Mouse (Mus musculus): ENCODE measurements around the gene Dpy19l3. TPM values are rescaled to one million over a fixed set of nuclear protein-coding genes. Genes with fewer than 3 reads are reported as not detected.

Gene Dpy19l3
- 17.6 and 23.5 TPM in 2 replicates for total RNA-seq (2017)

DNA sequence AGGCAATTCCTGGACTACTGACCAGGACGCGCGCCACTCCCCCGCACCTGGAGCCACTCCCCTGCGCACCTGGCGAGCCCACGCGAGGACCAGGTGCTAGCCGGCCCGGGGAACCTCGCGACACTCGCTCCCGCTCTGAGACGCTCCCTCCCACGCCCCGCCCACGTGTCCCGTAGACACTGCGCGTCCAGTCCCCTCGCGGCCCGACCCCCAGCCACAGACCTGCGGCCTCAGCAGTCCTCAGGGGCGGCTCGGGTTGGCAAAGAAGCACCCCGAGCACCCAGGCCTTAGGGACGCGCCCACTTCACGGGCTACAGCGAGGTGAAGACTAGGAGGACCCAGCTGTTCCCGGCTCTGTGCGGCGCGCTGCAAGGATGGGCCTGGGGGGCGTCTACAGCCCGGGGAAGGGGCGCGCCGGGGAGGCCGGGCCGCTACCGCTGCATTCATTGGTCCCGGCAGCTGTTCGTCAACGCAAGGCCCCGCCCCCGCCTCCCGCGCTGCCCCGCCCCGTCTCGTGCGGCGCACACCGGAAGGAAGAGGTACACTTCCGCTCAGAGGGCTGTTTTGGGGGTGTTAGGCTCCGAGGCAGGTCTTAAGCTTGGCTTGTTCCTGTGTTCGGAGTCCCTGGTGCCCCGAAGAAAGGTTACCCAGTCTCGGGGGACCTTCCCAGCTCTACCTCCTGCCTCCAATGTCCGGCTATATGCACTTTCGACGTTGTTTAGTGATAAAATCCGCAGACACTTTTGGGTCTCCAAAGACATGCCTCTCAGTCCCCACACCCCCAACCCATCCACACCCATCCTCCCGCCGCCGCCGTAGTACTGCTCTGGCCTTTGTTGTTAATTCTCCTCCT, at the start of gene Dpy19l3:
TSS of gene Dpy19l3 (minus strand) at position 422 of the 853 bp plus-strand sequence.
- ATAC-seq (replicated peaks; ENCODE audit: low read depth, poor library complexity, severe bottlenecking), result peak; percentile 75

DNA sequence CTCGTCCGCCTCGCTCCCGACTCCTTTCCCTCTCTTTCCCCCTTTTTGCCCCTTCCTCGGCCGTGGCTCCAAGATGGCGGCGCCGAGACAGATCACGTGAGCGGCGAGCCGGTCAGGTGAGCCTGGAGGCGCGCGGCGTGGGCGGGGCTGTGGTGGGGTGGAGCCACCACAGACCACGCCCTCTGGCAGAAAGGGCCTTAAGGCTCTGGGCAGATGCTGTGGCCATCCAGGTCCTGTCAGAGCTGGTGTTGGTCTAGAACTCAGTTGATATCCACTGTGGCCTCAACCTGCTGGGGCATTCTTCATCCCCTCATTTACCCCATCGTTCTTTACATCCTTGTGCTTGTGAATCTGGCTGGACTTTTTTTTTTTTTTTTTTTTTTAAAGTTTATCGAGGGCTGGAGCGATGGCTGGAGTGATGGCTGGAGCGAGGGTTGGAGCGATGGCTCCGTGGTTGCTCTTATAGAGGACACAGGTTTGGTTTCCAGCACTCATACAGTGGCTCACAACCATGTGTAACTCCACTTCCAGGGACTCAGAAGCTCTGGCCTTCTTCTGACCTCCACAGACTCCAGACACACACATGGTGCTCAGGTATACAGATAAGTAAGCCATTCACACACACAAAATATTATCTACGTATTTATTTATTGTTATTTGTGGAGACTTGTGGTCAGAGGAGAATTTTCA, 48.8 kb upstream of the Dpy19l3 start, which contains the start of gene Zfp507:
TSS of gene Zfp507 (minus strand) at position 98 of the 690 bp plus-strand sequence.
- peak; percentile 91 for ATAC-seq (replicated peaks; ENCODE audit: low read depth, poor library complexity, severe bottlenecking)

DNA sequence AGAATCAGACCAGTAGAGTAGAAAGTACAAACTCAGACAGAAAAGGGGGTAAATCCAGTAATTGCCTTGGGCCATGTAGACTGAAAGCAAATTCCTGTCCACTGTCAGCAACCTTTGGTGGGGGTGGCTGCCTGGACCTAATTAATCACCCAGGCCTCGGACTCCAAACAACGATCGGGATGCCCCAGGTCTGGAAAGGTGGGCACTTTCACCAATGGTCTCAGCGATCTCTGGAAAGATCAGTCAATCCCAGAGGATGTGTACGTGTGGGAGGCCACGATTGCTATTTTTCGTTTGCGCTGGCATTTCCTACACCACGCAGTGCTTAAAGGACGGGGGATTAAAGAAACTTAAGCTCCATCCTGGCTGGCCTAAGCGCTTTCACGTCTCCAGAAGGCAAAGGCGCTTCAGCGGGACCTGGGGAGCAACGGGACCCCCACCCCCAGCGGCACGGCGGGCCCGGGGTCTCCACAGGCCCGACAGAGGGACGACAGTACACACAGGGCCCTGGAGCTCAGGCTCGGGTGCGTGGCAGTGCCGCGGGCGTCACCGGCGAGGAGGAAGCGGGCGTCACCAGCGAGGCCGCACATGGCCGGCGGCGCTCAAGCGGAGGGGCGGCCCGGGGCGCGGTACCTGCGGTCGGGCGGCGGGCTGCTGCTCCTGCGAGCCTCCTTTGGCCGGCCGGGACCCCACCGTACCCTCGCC, 48.1 kb upstream of the Dpy19l3 start:
- ATAC-seq (replicated peaks; ENCODE audit: low read depth, poor library complexity, severe bottlenecking), result peak; percentile 59

DNA sequence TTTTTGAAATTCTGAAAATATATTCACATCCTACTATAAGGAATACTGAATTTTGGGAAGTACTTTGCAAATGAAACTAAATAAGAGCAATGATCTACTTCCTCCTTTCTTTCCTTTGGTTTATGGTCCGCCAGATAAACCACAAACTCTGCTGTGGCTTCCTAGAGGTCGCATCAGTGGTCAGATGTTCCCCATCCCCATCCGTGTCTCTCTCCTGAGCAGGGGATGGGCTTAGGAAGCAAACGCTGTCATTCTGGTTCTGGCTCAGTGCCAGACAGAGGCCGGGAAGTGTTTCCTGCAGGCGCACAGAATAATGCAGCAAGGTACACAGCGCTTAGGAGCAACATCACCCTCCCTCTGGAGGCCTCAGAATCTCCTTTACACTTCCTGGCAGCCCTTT, 41.9 kb upstream of the Dpy19l3 start:
- ATAC-seq (replicated peaks; ENCODE audit: low read depth, poor library complexity, severe bottlenecking), result peak; percentile 93

DNA sequence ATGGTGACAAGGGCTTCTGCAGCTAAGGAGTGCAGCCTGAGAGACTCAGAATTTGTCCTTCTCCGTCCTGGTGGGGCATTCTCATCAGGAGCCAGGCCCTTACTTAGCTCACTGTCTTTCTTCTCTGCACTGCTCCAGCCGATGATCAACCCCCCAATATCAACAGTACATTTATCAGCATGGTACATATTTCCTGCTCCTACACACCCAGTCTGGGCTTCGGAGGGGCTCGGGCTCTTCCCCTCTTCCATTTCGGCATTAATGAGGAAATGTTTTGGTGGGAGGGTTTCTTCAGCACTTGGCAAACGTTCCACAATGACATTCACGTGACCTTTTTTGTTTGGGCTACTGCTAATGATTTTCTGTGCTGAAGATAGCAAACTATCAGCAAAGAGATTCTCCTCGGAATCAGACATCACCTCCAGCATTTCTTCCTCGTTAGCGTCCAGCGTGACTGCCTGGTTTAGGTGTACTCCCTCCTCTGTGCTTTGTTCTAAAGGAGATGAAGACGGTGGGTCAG, 40.0 kb upstream of the Dpy19l3 start:
- no peak for ATAC-seq (replicated peaks; ENCODE audit: low read depth, poor library complexity, severe bottlenecking)

DNA sequence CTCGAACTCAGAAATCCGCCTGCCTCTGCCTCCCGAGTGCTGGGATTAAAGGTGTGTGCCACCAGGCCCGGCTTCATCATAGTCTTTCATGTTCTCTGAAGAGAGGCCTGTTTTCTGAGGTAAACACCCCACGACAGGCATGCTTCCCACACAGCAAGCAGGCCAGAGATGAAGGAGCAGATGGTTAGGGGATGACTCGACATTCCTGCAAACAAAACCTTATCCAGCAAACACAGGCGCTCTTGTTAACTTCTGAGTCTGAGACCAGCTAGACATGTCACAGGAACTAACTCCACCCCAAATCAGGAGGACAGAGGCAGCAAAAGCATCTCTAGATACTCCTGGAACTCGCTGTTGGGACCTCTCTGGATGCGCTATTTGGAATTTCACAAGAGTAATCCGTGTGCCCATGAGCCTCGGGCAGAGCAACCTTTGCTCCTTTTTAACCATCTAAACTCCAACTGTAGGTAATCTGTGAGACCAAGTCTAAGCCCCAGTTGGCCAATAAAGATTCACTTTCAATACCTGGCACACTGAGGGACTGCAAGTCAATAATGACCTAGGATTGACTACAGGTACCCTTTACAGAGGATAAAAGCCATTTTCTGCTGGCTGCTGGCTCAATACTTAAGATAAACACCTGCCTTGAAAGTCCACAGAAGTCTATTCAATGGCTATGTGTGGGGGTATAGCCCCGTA, 38.0 kb upstream of the Dpy19l3 start:
- peak; percentile 37 for ATAC-seq (replicated peaks; ENCODE audit: low read depth, poor library complexity, severe bottlenecking)

DNA sequence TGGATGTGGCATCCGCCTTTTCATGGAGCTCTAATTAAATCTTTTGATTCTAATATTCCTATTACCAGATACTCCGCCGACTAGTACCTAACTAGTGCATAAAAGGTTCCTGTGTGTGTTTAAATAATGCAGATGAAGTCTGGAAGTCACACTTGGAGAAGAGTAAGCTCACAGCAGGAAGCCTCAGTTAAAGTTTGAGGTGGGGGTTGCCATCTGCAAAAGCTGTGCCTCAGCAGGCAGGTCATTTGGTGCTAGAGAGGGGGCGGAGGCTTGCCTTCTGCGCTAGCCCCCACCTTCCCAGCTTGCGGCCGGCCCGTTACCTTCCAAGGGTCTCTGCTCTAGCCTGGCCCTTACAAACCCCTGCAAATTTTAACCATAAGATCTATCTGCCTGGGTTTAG, 36.7 kb upstream of the Dpy19l3 start:
- no peak for ATAC-seq (replicated peaks; ENCODE audit: low read depth, poor library complexity, severe bottlenecking)

DNA sequence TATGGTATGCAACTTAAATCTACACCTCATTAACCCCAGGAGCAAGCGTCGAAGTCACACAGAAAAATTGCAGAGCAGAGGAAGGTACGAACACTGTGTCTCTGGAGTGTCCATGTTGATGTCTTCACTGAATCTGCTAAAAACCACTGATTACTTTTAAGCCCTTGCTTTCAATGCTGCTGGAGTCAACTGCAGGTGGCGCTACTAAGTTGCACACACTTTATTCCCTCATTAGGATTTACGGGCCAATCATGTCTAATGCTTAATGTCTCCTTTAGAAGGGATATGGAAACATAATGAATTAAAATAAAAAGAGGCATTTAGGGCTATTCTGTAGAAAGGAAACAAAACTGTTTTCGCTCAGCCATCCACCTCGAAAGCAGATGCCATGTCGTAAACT, 35.9 kb upstream of the Dpy19l3 start:
- no peak for ATAC-seq (replicated peaks; ENCODE audit: low read depth, poor library complexity, severe bottlenecking)

DNA sequence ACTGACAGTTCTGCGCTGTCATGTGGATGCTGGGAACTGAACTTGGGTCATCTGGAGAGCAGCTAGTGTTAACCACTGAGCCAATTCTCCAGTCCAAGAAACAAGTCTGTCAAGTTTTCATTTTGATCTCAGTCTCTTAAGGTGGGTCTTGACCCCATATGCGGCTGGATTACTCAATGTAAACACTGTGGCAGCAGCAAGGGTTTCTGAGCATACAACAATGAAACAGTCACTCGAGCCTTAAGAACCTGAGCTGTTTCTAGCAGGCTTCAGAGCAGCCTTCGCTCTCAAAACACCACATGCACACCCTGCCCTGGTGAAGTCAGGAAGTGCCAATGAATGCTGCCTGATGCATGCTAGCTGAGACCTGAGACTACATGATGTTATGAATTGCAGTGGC, 31.3 kb upstream of the Dpy19l3 start:
- ATAC-seq (replicated peaks; ENCODE audit: low read depth, poor library complexity, severe bottlenecking), result no peak

DNA sequence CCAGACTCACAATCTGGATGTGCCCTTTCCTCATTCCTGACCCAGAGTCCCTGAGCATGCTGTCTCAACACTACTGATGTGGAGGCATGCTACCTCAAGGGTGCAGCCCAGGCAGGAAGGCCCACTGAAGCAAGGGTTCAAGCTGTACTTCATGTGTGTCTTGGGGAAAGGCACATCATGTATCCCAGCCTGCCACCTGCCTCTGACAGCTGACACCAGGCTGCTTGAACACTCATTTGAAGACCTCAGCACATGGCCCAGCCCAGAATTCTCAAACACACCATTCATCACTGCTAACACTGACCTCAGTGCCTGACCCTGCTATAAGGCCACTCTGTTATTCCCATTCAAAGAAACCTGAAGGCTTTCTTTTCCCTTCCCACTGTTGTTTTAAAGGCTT, 28.0 kb upstream of the Dpy19l3 start:
- no peak for ATAC-seq (replicated peaks; ENCODE audit: low read depth, poor library complexity, severe bottlenecking)

DNA sequence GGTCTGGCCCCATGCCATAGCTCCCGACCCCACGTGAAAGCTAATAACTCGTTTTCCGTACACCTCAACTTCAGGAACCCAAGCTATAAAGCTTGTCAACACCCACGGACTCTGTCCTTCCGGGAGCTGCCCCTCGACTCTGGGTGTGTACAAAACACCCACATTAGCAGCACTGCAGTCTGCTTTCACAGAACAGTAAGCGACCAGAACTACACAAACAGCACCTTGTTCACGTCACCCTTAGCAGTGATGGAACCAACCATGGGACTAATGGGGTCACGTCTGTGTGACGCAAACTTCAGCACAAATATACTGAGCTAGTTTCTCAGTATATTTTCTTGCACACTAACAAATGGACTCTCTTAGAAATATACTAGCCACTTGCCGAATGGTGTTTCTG, 19.9 kb upstream of the Dpy19l3 start:
- ATAC-seq (replicated peaks; ENCODE audit: low read depth, poor library complexity, severe bottlenecking), result no peak

DNA sequence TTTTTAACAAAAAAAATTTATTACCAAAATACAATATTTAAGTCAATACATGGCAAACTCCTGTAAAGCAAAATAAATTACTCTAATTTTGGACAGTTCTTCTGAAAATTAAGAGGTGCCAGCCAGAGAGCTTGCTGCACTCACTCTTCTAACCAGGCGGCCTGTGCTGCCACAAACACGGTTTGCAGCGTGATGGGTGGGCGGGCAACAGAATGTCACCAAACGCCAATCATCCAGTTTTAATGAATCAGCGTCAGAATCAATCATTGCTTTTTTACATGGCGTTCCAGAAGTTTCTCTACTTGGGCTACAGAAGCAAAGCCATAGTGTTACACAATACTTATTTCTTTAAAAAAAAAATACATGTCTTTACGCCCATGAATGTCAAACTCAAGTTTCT, 18.1 kb upstream of the Dpy19l3 start:
- ATAC-seq (replicated peaks; ENCODE audit: low read depth, poor library complexity, severe bottlenecking), result no peak

DNA sequence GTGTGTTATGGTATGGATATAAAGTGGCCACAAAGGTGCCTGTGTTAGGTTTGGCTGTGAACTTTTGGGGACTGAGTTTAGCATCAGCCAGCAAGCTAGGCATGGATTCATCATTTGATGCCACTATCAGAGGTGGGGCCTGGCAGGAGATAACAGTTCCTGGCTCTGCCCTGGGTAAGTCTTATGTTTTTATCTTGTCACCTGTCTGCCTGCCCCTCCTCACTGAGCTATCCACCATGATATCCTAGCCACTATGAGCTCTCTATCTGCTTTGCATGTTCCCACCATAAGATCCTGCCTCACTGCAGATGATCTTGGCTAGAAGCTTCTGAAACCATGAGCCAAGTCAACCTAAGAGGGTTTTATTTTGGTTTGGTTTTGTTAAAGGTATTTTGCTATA, 16.9 kb upstream of the Dpy19l3 start:
- ATAC-seq (replicated peaks; ENCODE audit: low read depth, poor library complexity, severe bottlenecking), result no peak

DNA sequence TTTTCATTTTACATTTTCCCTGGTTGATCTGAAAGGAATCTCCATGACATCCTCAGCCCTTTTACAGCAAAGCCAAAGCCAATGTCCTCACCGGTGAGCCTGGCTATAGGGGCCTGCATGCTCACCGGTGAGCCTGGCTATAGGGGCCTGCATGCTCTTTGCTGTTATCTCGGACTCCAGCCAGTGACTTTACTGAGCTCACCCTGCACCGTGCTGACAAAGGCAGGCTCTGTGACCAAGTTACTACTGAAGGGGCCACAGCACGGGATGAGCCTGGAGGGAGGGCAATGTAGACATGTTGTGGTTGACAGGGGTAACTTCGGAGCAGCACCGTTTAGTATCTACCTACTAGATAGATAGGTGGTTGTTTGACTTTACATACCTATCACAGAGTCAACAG, 15.9 kb upstream of the Dpy19l3 start:
- ATAC-seq (replicated peaks; ENCODE audit: low read depth, poor library complexity, severe bottlenecking), result no peak

DNA sequence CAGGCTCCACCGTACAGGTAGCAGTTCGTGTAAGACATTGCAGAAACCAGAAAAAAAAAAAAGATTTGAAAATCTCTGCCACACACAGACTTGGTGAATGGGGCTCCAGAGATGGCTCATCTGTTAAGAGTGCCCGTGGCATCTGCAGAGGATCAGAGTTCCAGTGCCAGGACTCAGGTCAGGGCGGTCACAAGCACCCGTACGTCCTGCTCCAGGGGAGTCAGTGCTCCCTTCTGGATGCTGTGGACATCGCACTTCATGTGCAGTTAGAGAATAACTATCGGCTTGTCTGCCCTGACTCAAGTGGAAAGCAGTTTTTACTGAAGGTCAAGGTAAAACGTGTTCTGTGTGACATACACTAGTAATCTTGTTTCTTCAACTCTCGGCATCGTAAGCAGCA, 10.2 kb upstream of the Dpy19l3 start:
- ATAC-seq (replicated peaks; ENCODE audit: low read depth, poor library complexity, severe bottlenecking), result no peak

DNA sequence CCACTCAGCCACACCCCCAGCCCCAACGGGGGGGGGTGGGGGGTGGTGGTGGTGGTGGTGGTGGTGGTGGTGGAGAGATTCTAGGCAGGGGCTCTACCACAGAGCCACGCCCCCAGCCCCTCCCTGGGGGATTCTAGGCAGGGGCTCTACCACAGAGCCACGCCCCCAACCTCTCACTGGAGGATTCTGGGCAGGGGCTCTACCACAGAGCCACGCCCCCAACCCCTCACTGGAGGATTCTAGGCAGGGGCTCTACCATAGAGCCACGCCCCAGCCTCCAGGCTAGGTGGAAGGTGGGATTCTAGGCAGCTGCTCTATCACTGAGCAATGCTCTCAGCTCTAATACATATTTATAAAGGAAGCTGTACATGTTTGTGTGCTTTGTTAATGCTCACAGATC, 7.5 kb upstream of the Dpy19l3 start:
- no peak for ATAC-seq (replicated peaks; ENCODE audit: low read depth, poor library complexity, severe bottlenecking)

DNA sequence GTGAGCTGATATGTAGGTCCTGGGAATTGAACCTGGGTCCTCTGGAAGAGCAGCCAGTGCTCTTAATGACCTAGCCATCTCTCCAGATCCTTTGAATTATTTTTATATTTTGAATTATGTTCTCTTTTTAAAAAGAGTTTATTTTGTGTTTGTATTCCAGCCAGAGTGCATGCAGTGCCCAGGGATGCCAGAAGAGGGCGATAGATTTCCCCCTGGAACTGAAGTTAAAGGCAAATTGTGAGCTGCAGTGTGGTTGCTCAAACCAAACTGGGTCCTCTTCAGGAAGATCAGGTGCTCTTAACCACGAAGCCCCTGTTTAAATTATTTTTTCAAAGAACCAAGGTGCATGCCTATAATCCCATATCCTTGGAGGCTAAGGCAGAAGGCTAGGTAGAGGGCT, 5.3 kb upstream of the Dpy19l3 start:
- no peak for ATAC-seq (replicated peaks; ENCODE audit: low read depth, poor library complexity, severe bottlenecking)

DNA sequence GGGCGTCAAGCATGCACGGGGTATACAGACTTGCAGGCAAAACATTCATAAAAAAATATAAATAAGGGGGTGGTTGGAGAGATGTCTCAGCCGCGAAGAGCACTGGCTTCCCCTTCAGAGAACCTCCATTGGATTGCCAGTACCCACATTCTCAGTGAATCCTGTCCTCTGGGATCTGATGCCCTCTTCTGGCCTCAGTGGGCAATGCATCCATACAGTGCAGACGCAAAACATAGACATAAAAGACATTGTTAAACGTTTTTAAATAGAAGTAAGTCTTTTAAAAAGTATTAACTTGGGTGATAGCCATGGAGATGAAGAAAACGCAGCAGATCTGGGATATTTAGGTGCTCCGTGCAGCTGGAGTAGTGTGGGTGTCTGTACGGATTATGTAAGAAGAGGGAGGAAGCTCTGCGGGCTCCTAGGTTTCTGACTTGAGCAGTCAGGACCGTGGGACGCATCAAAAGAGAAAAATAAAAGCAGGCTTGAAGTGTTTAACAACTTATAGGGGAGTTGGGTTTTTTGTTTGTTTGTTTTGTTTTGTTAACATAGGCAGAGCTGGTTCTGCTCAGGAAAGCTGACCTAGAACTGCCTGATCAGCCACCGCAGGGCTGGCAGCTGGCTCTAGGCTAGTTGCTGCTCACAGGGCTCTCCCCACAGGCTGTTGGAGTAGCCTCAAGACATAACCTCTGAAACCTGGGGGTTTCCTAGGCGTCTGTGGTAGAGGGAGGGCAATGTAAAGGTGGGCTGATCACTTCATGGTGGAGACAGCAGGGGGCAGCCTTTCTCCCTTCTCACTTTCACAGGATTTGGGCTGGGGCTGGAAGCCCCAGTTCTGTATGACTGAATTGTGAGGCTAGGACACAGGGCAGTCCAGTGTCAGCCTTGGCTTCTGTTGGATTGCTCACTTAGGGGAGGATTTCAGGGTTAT, 2.5 kb upstream of the Dpy19l3 start:
- ATAC-seq (replicated peaks; ENCODE audit: low read depth, poor library complexity, severe bottlenecking), result peak; percentile 39

DNA sequence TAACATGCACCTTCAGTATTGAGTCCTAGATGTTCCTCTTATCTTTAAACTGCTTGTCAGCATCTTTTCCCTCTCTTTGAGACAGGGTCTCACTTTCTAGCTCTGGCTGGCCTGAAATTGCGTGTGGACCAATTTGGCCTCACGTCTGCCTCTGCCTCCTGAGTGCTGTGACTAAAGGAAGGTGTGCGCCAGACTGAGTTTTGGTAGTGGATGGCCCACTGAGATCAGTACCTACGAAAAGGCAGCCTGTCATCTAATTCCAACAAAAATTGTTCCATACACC, 573 bp upstream of the Dpy19l3 start:
- ATAC-seq (replicated peaks; ENCODE audit: low read depth, poor library complexity, severe bottlenecking), result no peak

Measured in common myeloid progenitor, adult 5-6 weeks (primary cell).